Mouse (Mus musculus) limb, embryonic 11.5 days (tissue): ENCODE measurements around the gene Fam166a. TPM values are rescaled to one million over a fixed set of nuclear protein-coding genes. Genes with fewer than 3 reads are reported as not detected.

ENCODE experiments used
- ATAC-seq: fragments of 200-750 bp; cut with Nextera tagmentation; 2 replicates; pipeline ENCODE4 v1.8.0; 2017; ENCODE audit warnings: low read depth; ENCODE audit not compliant: insufficient number of reproducible peaks, low FRiP score, low TSS enrichment
- DNase-seq: peaks from one replicate; pipeline ENCODE4 v3.0.0-alpha.2; 2015; ENCODE audit warnings: low spot score
- H3K27ac ChIP-seq: fragments of 300-500 bp; sonication (generic); replicated peaks from 2 replicates; pipeline ENCODE4 v1.5.1; 2014; ENCODE audit warnings: low read depth, mild to moderate bottlenecking, low read length
- H3K27me3 ChIP-seq: fragments of 300-500 bp; sonication (generic); 2 replicates; pipeline ENCODE4 v1.6.1; 2014; ENCODE audit warnings: mild to moderate bottlenecking, low read length, mixed read lengths; ENCODE audit not compliant: control insufficient read depth, insufficient read depth
- H3K36me3 ChIP-seq: fragments of 300-500 bp; sonication (generic); 2 replicates; pipeline ENCODE4 v1.6.1; 2014; ENCODE audit warnings: mild to moderate bottlenecking, low read length, moderate library complexity, mixed read lengths; ENCODE audit not compliant: control insufficient read depth, insufficient read depth
- H3K4me1 ChIP-seq: fragments of 300-500 bp; sonication (generic); 2 replicates; pipeline ENCODE4 v1.6.1; 2014; ENCODE audit warnings: low read length, mixed read lengths; ENCODE audit not compliant: control insufficient read depth, insufficient read depth
- H3K4me2 ChIP-seq: fragments of 300-500 bp; sonication (generic); 2 replicates; pipeline ENCODE4 v1.6.1; 2014; ENCODE audit warnings: low read depth, mild to moderate bottlenecking, moderate library complexity; ENCODE audit not compliant: severe bottlenecking
- H3K4me3 ChIP-seq: fragments of 300-500 bp; sonication (generic); 2 replicates; pipeline ENCODE4 v1.5.1; 2014; ENCODE audit warnings: low read depth, low read length
- H3K9ac ChIP-seq: fragments of 300-500 bp; sonication (generic); 2 replicates; pipeline ENCODE4 v1.6.1; 2014; ENCODE audit warnings: mild to moderate bottlenecking, low read length
- H3K9me3 ChIP-seq: fragments of 300-500 bp; sonication (generic); 2 replicates; pipeline ENCODE4 v1.6.1; 2016; ENCODE audit warnings: low read length; ENCODE audit not compliant: control insufficient read depth
- WGBS: fragments of 180-500 bp; shearing (Covaris S2); extraction: QIAGEN DNeasy Blood & Tissue Kit; methylation state at CpG from one replicate; pipeline ENCODE4 v1.1.7; 2014; 5-methylcytosine and 5-hydroxymethylcytosine counted together
- polyA plus RNA-seq: library from polyadenylated mRNA; unstranded; fragments of >200 nt; fragmentation: Nextera tagmentation; extraction: Ambion mirVana; gene quantifications from 2 replicates; pipeline ENCODE4 v1.2.1, GENCODE M21; 2014

The Fam166a gene
- polyA plus RNA-seq, 1 experiment from 2014 or later, result not detected

- WGBS, result 2% methylated on average over 6 of the region's 6 CpGs
- Histone ChIP-seq H3K4me1 (peaks cover 8% of the 10 kb centered on the region; the same call in 1 of the 2 replicates), H3K36me3 (no peaks in the 10 kb centered on the region), H3K9ac (no peak overlapping the region), H3K27me3 (peaks cover 22% of the 10 kb centered on the region), H3K9me3 (no peaks in the 10 kb centered on the region), H3K27ac (no peak overlapping the region), H3K4me3 (no peak overlapping the region), H3K4me2 (no peak overlapping the region)
- ATAC-seq (0 out of 2 replicates have a peak, but pooled peaks have one; percentile 65), DNase-seq (peak; percentile 90)
These were observed 25.2 kb upstream of the Fam166a start for GRCm38 (mm10) chr2:25193330-25193770.

DNA sequence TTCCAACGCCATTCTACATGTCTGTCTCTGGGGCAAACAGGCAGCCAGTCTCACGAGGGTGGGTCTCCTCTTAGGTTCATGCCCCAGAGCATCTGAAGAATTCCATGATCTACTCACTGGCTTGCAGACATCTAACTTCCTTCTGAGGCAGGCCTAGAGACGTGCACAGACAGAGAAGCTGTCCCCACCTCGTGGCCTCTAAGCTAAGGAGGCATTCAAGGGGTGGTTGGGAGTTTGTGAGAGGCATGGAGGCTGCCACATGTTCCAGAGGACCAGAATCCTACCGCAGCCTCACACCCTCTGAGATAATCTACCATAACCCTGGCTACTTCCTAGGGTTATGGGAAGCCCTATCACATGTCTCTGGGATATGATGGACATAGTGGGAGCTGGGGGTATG, 24.5 kb upstream of the Fam166a start:
- Histone ChIP-seq H3K27me3 (peaks cover 22% of the 10 kb centered on the region), H3K9me3 (no peaks in the 10 kb centered on the region), H3K4me2 (no peak overlapping the region), H3K9ac (no peak overlapping the region), H3K27ac (no peak overlapping the region), H3K36me3 (no peaks in the 10 kb centered on the region), H3K4me1 (peaks cover 8% of the 10 kb centered on the region; the same call in 1 of the 2 replicates), H3K4me3 (no peak overlapping the region)
- DNase-seq (no peak), ATAC-seq (no peak)
- 77% methylated on average over 5 of the region's 5 CpGs for WGBS

DNA sequence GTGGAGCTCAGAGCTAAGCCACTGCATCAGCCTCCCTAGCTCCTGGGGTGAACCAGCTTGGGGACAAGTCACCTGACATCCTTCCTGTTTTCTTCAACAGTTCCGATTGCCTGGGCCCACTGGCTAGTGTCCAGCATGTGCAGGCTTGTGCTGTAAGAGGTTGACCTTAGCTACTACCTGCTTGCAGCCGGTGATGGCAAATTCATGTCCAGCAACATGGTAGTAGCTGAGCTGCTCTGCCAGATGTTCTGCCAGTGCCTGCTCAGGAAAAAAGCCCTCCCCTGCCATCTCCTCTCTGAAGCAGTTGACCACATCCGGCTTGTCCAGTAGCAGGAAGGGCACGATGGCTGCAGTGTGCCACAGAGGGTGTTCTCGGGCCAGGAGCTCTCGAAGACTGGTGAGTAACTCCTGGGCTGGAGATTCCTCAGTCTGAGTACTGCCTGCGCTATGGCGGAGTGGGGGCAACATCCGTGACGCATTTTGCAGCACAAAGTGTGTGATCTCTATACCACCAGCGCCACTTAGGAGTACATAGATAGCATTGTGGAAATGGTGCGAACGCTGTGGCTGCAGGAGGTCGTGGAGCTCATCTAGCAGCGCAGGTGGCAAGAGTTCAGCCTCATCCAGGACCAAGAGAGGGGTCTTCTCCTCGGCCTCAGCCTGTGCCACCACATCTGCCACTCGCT, 23.9 kb upstream of the Fam166a start:
- Histone ChIP-seq H3K27me3 (peaks cover 22% of the 10 kb centered on the region), H3K4me2 (no peak overlapping the region), H3K9ac (no peak overlapping the region), H3K9me3 (no peaks in the 10 kb centered on the region), H3K4me3 (no peak overlapping the region), H3K27ac (no peak overlapping the region), H3K4me1 (peaks cover 8% of the 10 kb centered on the region; the same call in 1 of the 2 replicates), H3K36me3 (peaks cover 1% of the 10 kb centered on the region)
- no peak for ATAC-seq
- no peak for DNase-seq
- WGBS, result 86% methylated on average over 17 of the region's 17 CpGs

- no peaks in the 10 kb centered on the region for H3K9me3 ChIP-seq
- peaks cover 9% of the 10 kb centered on the region for H3K36me3 ChIP-seq
- peak overlapping the region; percentile 20 for H3K4me3 ChIP-seq
- H3K9ac ChIP-seq, result no peak overlapping the region
- peaks cover 22% of the 10 kb centered on the region for H3K27me3 ChIP-seq
- 18% methylated on average over 55 of the region's 55 CpGs for WGBS
- peak overlapping the region; percentile 40 for H3K4me2 ChIP-seq
- no peak for ATAC-seq
- H3K27ac ChIP-seq, result no peak overlapping the region
- peaks cover 8% of the 10 kb centered on the region; the same call in 1 of the 2 replicates for H3K4me1 ChIP-seq
- DNase-seq, result no peak
These were observed 23.1 kb upstream of the Fam166a start for GRCm38 (mm10) chr2:25195211-25196156.

DNA sequence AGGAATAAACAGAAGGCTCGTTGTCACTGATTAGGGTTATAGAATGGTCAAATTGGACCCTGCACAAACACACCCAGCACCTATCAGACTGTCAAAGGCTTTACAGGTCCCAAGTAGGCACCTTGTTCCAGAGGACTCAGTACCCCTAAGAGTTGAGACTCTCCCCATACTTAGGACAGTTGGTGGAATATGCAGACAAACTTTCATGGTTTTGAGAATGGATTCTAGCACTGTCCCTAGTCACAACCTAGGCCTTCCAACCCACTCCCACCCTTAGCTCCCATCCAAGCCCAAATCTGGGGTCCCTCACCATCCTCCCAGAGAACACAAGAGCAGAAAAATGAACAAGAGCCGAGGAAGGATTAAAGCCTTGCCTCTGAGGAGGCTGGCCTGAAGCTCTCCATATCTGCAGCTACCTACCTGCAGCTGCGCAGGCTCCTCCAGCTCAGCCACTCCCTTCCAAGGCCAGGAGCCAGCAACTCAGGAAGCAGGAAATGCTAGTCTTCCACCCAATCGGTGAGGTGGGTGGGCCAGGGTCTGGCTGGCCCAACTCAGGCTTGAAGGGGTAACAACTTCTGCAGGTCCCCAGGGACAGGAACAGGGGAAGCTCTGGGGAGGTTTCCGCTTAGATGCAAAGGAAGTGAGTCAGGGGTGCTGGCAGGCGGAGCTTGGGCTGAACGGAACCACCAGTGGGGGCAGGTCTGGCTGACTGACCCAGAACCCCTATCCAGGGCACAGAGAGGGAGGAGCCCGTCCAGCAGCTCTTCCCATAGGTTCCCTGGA, 22.2 kb upstream of the Fam166a start, which contains the start of gene Tor4a:
Tor4a (minus strand) TSS at position 715 of the 783 bp plus-strand sequence.
- no peaks in the 10 kb centered on the region for H3K9me3 ChIP-seq
- 0 out of 2 replicates have a peak within 1 kb of the TSS, but pooled peaks have one; percentile 8 for H3K4me3 ChIP-seq
- no peak for ATAC-seq
- H3K27ac ChIP-seq, result no peak within 1 kb of the TSS
- WGBS, result 8% methylated on average over 8 of the region's 8 CpGs
- no peak within 1 kb of the TSS; the same call in 1 of the 2 replicates for H3K9ac ChIP-seq
- peak; percentile 52 for DNase-seq
- H3K27me3 ChIP-seq, result peaks cover 22% of the 10 kb centered on the region
- H3K36me3 ChIP-seq, result peaks cover 16% of the 10 kb centered on the region
- H3K4me2 ChIP-seq, result peak within 1 kb of the TSS; percentile 40
- peaks cover 8% of the 10 kb centered on the region; the same call in 1 of the 2 replicates for H3K4me1 ChIP-seq

- Histone ChIP-seq H3K36me3 (peaks cover 17% of the 10 kb centered on the region), H3K27ac (no peak overlapping the region), H3K4me3 (no peak overlapping the region), H3K27me3 (peaks cover 22% of the 10 kb centered on the region), H3K4me2 (peak overlapping the region; percentile 40; the same call in 1 of the 2 replicates), H3K9ac (no peak overlapping the region), H3K4me1 (peaks cover 8% of the 10 kb centered on the region; the same call in 1 of the 2 replicates), H3K9me3 (no peaks in the 10 kb centered on the region)
- 40% methylated on average over 2 of the region's 2 CpGs for WGBS
- DNase-seq (no peak), ATAC-seq (no peak)
These were observed 21.4 kb upstream of the Fam166a start for GRCm38 (mm10) chr2:25197191-25197590.

- ATAC-seq, result no peak
- Histone ChIP-seq H3K4me2 (no peak overlapping the region), H3K27ac (no peak overlapping the region), H3K27me3 (peaks cover 22% of the 10 kb centered on the region), H3K9me3 (no peaks in the 10 kb centered on the region), H3K36me3 (peaks cover 24% of the 10 kb centered on the region), H3K4me3 (no peak overlapping the region), H3K4me1 (peaks cover 8% of the 10 kb centered on the region; the same call in 1 of the 2 replicates), H3K9ac (no peak overlapping the region)
- DNase-seq, result no peak
These were observed 20.6 kb upstream of the Fam166a start for GRCm38 (mm10) chr2:25197946-25198345.
